Mouse (Mus musculus): ENCODE measurements around the gene Lgr4. TPM values are rescaled to one million over a fixed set of nuclear protein-coding genes. Genes with fewer than 3 reads are reported as not detected.

Lgr4 gene
- total RNA-seq, 1 experiment, result 68.9 TPM

GRCm38 (mm10) chr2:109996411-109996810, 79.0 kb downstream of the Lgr4 start:
- no peak overlapping the region for H3K4me3 ChIP-seq (ENCODE audit: insufficient read depth in 1 of 2, low read depth in 1 of 2, low read length in 2 of 2, poor library complexity in 1 of 2, severe bottlenecking in 1 of 2)
- no peak for DNase-seq (ENCODE audit: low read depth, low spot score)
- H3K4me1 ChIP-seq (ENCODE audit: control insufficient read depth in 2 of 2, insufficient read depth in 2 of 2, low read length in 2 of 2, poor library complexity in 1 of 2), result no peaks in the 10 kb centered on the region
- no peak overlapping the region for H3K27ac ChIP-seq (ENCODE audit: insufficient read depth, low read depth, low read length, poor library complexity, severe bottlenecking)
- no peaks in the 10 kb centered on the region for H3K9me3 ChIP-seq (ENCODE audit: control insufficient read depth, insufficient read depth, low read depth, low read length)
- H3K36me3 ChIP-seq (ENCODE audit: control insufficient read depth, insufficient read depth, low read length, poor library complexity, severe bottlenecking), result peaks cover 3% of the 10 kb centered on the region
- in situ Hi-C loops (cut with MboI; ENCODE audit: low sequenced_read_pairs in 2 of 2, unreplicated experiment in 2 of 2), result no loop called here
- no peak for TF ChIP-seq ZC3H11A (IDR thresholded peaks at IDR 0.05; ENCODE audit: borderline replicate concordance, low read depth, low read length)
- no peak for TF ChIP-seq CHD2 (IDR thresholded peaks at IDR 0.05; ENCODE audit: low read depth, low read length)
- no peak for TF ChIP-seq HCFC1 (IDR thresholded peaks at IDR 0.05; ENCODE audit: borderline replicate concordance, insufficient read depth, low read length)
- no peak for TF ChIP-seq ZNF384 (IDR thresholded peaks at IDR 0.05; ENCODE audit: low read depth, low read length)
- TF ChIP-seq MAFK (IDR thresholded peaks at IDR 0.05; ENCODE audit: insufficient read depth, low read depth, low read length), result no peak
- no peak overlapping the region for H3K9ac ChIP-seq (ENCODE audit: insufficient read depth, low read depth, low read length, poor library complexity, severe bottlenecking)

DNA sequence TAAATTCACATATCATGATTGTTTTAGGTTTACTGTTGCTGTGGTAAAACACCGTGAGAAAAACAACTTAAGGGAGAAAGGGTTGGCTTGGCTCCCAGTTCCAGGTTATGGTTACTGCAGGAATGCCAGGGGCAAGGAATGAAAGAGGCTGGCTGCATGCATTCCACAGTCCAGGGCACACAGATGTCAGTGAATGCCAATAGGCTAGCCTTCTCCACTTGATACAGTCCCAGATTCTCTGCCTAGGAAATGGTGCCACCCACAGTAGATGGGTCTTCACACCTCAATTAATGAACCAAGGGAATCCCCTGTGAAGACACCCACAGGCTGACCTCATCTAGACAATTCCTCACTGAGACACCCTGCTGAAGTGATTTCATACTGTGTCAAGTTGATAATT, 87.2 kb downstream of the Lgr4 start:
- Histone ChIP-seq H3K4me3 (ENCODE audit: insufficient read depth in 1 of 2, low read depth in 1 of 2, low read length in 2 of 2, poor library complexity in 1 of 2, severe bottlenecking in 1 of 2) (no peak overlapping the region), H3K9me3 (ENCODE audit: control insufficient read depth, insufficient read depth, low read depth, low read length) (no peaks in the 10 kb centered on the region), H3K36me3 (ENCODE audit: control insufficient read depth, insufficient read depth, low read length, poor library complexity, severe bottlenecking) (peaks cover 20% of the 10 kb centered on the region), H3K9ac (ENCODE audit: insufficient read depth, low read depth, low read length, poor library complexity, severe bottlenecking) (no peak overlapping the region), H3K27ac (ENCODE audit: insufficient read depth, low read depth, low read length, poor library complexity, severe bottlenecking) (no peak overlapping the region), H3K4me1 (ENCODE audit: control insufficient read depth in 2 of 2, insufficient read depth in 2 of 2, low read length in 2 of 2, poor library complexity in 1 of 2) (no peaks in the 10 kb centered on the region)
- no peak for DNase-seq (ENCODE audit: low read depth, low spot score)
- no peak for TF ChIP-seq ZNF384 (IDR thresholded peaks at IDR 0.05; ENCODE audit: low read depth, low read length)
- TF ChIP-seq ZC3H11A (IDR thresholded peaks at IDR 0.05; ENCODE audit: borderline replicate concordance, low read depth, low read length), result no peak
- no peak for TF ChIP-seq MAFK (IDR thresholded peaks at IDR 0.05; ENCODE audit: insufficient read depth, low read depth, low read length)
- in situ Hi-C loops (cut with MboI; ENCODE audit: low sequenced_read_pairs in 2 of 2, unreplicated experiment in 2 of 2), result no loop called here

DNA sequence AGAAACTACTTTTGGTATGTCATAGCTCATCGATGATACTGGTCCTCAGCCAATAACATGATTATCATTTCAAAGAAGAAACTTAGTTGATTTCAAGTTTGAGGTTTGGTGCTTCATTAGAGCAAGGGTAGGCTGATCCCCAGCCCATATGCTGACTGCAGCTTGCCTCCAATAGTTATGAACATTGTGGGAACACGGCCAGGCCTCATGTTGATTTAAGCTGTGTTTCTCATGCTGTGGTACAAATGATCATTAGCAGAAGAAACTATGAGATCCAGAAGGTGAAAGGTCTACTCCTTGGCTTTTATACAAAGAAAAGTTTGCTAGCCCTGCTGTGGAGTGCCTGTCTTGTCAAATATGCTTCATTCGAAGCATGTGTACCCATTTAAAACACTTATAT, 87.7 kb downstream of the Lgr4 start:
- H3K9ac ChIP-seq (ENCODE audit: insufficient read depth, low read depth, low read length, poor library complexity, severe bottlenecking), result no peak overlapping the region
- no peak for DNase-seq (ENCODE audit: low read depth, low spot score)
- H3K9me3 ChIP-seq (ENCODE audit: control insufficient read depth, insufficient read depth, low read depth, low read length), result no peaks in the 10 kb centered on the region
- no peak for TF ChIP-seq ZNF384 (IDR thresholded peaks at IDR 0.05; ENCODE audit: low read depth, low read length)
- TF ChIP-seq HCFC1 (IDR thresholded peaks at IDR 0.05; ENCODE audit: borderline replicate concordance, insufficient read depth, low read length), result no peak
- peaks cover 20% of the 10 kb centered on the region for H3K36me3 ChIP-seq (ENCODE audit: control insufficient read depth, insufficient read depth, low read length, poor library complexity, severe bottlenecking)
- in situ Hi-C loops (cut with MboI; ENCODE audit: low sequenced_read_pairs in 2 of 2, unreplicated experiment in 2 of 2), result no loop called here
- no peak overlapping the region for H3K4me3 ChIP-seq (ENCODE audit: insufficient read depth in 1 of 2, low read depth in 1 of 2, low read length in 2 of 2, poor library complexity in 1 of 2, severe bottlenecking in 1 of 2)
- no peaks in the 10 kb centered on the region for H3K4me1 ChIP-seq (ENCODE audit: control insufficient read depth in 2 of 2, insufficient read depth in 2 of 2, low read length in 2 of 2, poor library complexity in 1 of 2)
- H3K27ac ChIP-seq (ENCODE audit: insufficient read depth, low read depth, low read length, poor library complexity, severe bottlenecking), result no peak overlapping the region

GRCm38 (mm10) chr2:110005596-110006239, 88.3 kb downstream of the Lgr4 start:
- Histone ChIP-seq H3K9me3 (ENCODE audit: control insufficient read depth, insufficient read depth, low read depth, low read length) (no peaks in the 10 kb centered on the region), H3K36me3 (ENCODE audit: control insufficient read depth, insufficient read depth, low read length, poor library complexity, severe bottlenecking) (peaks cover 20% of the 10 kb centered on the region), H3K4me3 (ENCODE audit: insufficient read depth in 1 of 2, low read depth in 1 of 2, low read length in 2 of 2, poor library complexity in 1 of 2, severe bottlenecking in 1 of 2) (no peak overlapping the region), H3K9ac (ENCODE audit: insufficient read depth, low read depth, low read length, poor library complexity, severe bottlenecking) (no peak overlapping the region), H3K27ac (ENCODE audit: insufficient read depth, low read depth, low read length, poor library complexity, severe bottlenecking) (no peak overlapping the region), H3K4me1 (ENCODE audit: control insufficient read depth in 2 of 2, insufficient read depth in 2 of 2, low read length in 2 of 2, poor library complexity in 1 of 2) (no peaks in the 10 kb centered on the region)
- in situ Hi-C loops (cut with MboI; ENCODE audit: low sequenced_read_pairs in 2 of 2, unreplicated experiment in 2 of 2), result no loop called here
- no peak for DNase-seq (ENCODE audit: low read depth, low spot score)
- TF ChIP-seq ZNF384 (IDR thresholded peaks at IDR 0.05; ENCODE audit: low read depth, low read length), result no peak
- TF ChIP-seq ZC3H11A (IDR thresholded peaks at IDR 0.05; ENCODE audit: borderline replicate concordance, low read depth, low read length), result no peak
- no peak for TF ChIP-seq MAFK (IDR thresholded peaks at IDR 0.05; ENCODE audit: insufficient read depth, low read depth, low read length)
- TF ChIP-seq CHD2 (IDR thresholded peaks at IDR 0.05; ENCODE audit: low read depth, low read length), result no peak
- no peak for TF ChIP-seq HCFC1 (IDR thresholded peaks at IDR 0.05; ENCODE audit: borderline replicate concordance, insufficient read depth, low read length)
